Mouse (Mus musculus): ENCODE data around the gene Adarb2. TPM values are rescaled to one million over a fixed set of nuclear protein-coding genes. Genes with fewer than 3 reads are reported as not detected.

Adarb2 gene
- total and polyA plus RNA-seq, 3 experiments, result not detected

DNA sequence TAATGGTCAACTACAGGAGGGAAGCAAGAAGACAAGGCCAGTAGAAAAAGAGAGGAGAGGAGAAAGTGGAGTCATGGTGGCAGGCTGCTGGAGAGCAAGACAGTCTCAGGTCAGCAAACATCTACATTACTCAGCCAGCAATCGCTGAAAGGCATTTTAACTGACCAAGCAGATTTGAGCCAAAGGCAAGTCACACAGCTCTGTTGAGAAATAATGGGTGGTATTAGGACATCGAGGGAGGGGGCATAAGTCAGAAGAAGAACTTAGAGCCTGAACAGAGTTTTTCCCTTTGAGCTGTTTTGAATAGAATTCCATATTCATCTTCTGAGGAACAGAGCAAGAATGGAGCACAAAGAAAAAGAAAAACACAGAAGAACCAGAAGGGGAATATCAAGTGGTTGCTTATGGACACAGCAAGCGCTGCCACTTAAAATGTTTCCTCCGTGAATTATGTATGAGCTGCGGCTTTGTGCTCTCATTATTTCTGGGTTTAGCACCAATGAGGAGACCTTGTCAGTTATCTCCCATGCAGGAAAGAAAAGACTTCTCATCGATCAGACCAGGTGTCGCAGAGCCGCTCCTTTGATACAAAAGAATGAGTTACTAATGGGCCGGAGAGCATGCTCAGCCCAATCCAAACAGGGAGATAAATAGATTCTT lies 477.9 kb downstream of the Adarb2 start:
- Histone ChIP-seq H3K27ac (ENCODE audit: insufficient read depth, low read depth) (no peak overlapping the region), H3K4me2 (ENCODE audit: insufficient read depth, low read depth, poor library complexity, severe bottlenecking) (no peak overlapping the region), H3K79me2 (replicated peaks; ENCODE audit: control insufficient read depth, extremely low read depth, insufficient read depth, poor library complexity, severe bottlenecking) (no peaks in the 10 kb centered on the region), H3K9me3 (replicated peaks; ENCODE audit: low read length) (no peaks in the 10 kb centered on the region), H3K9ac (ENCODE audit: insufficient read depth, low read depth) (no peak overlapping the region), H3K36me3 (replicated peaks in 1 of 2; ENCODE audit: control insufficient read depth in 1 of 2, insufficient read depth in 1 of 2, low read length in 1 of 2) (no peaks in the 10 kb centered on the region), H3K4me1 (ENCODE audit: control insufficient read depth in 1 of 2, insufficient read depth in 2 of 2) (no peaks in the 10 kb centered on the region), H3K27me3 (replicated peaks) (no peaks in the 10 kb centered on the region), H3K4me3 (replicated peaks in 1 of 3; ENCODE audit: low read depth in 2 of 3, low read length in 2 of 3, poor library complexity in 1 of 3) (no peak overlapping the region)
- dilution Hi-C loops (cut with MboI; ENCODE audit: extremely low pct_ligation_motif_present, extremely low pct_unique_long_range_greater_than_20kb, low sequenced_read_pairs) (no loop called here), in situ Hi-C loops (cut with MboI; ENCODE audit: low pct_ligation_motif_present, low pct_unique_long_range_greater_than_20kb, low sequenced_read_pairs) (no loop called here)
- DNase-seq (ENCODE audit: extremely low read depth), result no peak
- TF ChIP-seq SIN3A (IDR thresholded peaks at IDR 0.05; ENCODE audit: low read length) (no peak), E2F4 (IDR thresholded peaks at IDR 0.05; ENCODE audit: insufficient replicate concordance, low read depth, low read length) (no peak), CHD1 (IDR thresholded peaks at IDR 0.05; ENCODE audit: low read depth, low read length) (no peak), ZC3H11A (IDR thresholded peaks at IDR 0.05; ENCODE audit: low read depth, low read length) (no peak), ETS1 (conservative IDR thresholded peaks at IDR 0.05; ENCODE audit: low read depth, low read length) (no peak), BHLHE40 (IDR thresholded peaks at IDR 0.05; ENCODE audit: low read depth, low read length) (no peak), HCFC1 (IDR thresholded peaks at IDR 0.05; ENCODE audit: low read depth, low read length) (no peak), KAT2A (IDR thresholded peaks at IDR 0.05; ENCODE audit: insufficient replicate concordance, low read length) (no peak), TCF12 (IDR thresholded peaks at IDR 0.05; ENCODE audit: low read depth, low read length) (no peak), NRF1 (IDR thresholded peaks at IDR 0.05; ENCODE audit: low read depth, low read length) (no peak), MXI1 (IDR thresholded peaks at IDR 0.05; ENCODE audit: low read depth, low read length) (no peak), MAZ (IDR thresholded peaks at IDR 0.05; ENCODE audit: low read depth, low read length) (no peak), MAX (IDR thresholded peaks at IDR 0.05; ENCODE audit: low read length) (no peak), NELFE (IDR thresholded peaks at IDR 0.05; ENCODE audit: low read depth, low read length) (no peak), SMC3 (IDR thresholded peaks at IDR 0.05; ENCODE audit: low read depth, low read length) (no peak), CHD2 (IDR thresholded peaks at IDR 0.05; ENCODE audit: low read length) (no peak), MEF2A (IDR thresholded peaks at IDR 0.05; ENCODE audit: borderline replicate concordance, low read depth, low read length) (no peak), PAX5 (IDR thresholded peaks at IDR 0.05; ENCODE audit: low read length) (no peak), ELF1 (IDR thresholded peaks at IDR 0.05; ENCODE audit: low read depth, low read length) (no peak)

DNA sequence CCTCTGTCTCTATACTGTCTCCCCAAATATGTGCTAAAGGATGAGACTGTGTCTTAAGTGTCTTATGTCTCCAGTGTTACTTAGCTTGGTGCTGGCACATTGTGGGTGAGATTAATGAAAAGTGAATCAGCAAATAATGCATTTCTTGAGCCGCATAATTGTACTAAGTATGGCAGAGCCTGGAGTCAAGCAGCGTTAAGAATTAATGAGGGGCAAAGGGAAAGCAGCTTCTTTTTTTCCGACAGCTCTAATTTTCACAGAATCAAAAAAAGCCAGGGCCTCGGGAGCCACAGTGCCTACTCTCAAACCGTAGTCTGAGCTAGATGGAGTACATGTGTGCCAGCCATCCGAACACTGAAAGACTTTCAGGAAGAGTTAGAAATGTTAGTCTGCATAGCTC lies 488.8 kb downstream of the Adarb2 start:
- Histone ChIP-seq H3K36me3 (replicated peaks in 1 of 2; ENCODE audit: control insufficient read depth in 1 of 2, insufficient read depth in 1 of 2, low read length in 1 of 2) (no peaks in the 10 kb centered on the region), H3K4me1 (ENCODE audit: control insufficient read depth in 1 of 2, insufficient read depth in 2 of 2) (peaks cover 0 to 4% of the 10 kb centered on the region in 2 experiments; a peak in 1 of 4 replicates), H3K27ac (ENCODE audit: insufficient read depth, low read depth) (no peak overlapping the region), H3K9me3 (replicated peaks; ENCODE audit: low read length) (no peaks in the 10 kb centered on the region), H3K9ac (ENCODE audit: insufficient read depth, low read depth) (no peak overlapping the region), H3K27me3 (replicated peaks) (no peaks in the 10 kb centered on the region), H3K4me3 (replicated peaks in 1 of 3; ENCODE audit: low read depth in 2 of 3, low read length in 2 of 3, poor library complexity in 1 of 3) (no peak overlapping the region), H3K79me2 (replicated peaks; ENCODE audit: control insufficient read depth, extremely low read depth, insufficient read depth, poor library complexity, severe bottlenecking) (no peaks in the 10 kb centered on the region), H3K4me2 (ENCODE audit: insufficient read depth, low read depth, poor library complexity, severe bottlenecking) (no peak overlapping the region)
- no peak for TF ChIP-seq KAT2A (IDR thresholded peaks at IDR 0.05; ENCODE audit: insufficient replicate concordance, low read length)
- no peak for TF ChIP-seq PAX5 (IDR thresholded peaks at IDR 0.05; ENCODE audit: low read length)
- no peak for TF ChIP-seq MXI1 (IDR thresholded peaks at IDR 0.05; ENCODE audit: low read depth, low read length)
- TF ChIP-seq ZC3H11A (IDR thresholded peaks at IDR 0.05; ENCODE audit: low read depth, low read length), result no peak
- no peak for TF ChIP-seq RCOR1 (conservative IDR thresholded peaks at IDR 0.05; ENCODE audit: low read depth, low read length)
- TF ChIP-seq UBTF (IDR thresholded peaks at IDR 0.05; ENCODE audit: low read depth, low read length), result no peak
- no peak for TF ChIP-seq ETS1 (conservative IDR thresholded peaks at IDR 0.05; ENCODE audit: low read depth, low read length)
- no peak for TF ChIP-seq GABPA (IDR thresholded peaks at IDR 0.05; ENCODE audit: insufficient replicate concordance, low read depth, low read length)
- no peak for TF ChIP-seq NELFE (IDR thresholded peaks at IDR 0.05; ENCODE audit: low read depth, low read length)
- no peak for TF ChIP-seq MAX (IDR thresholded peaks at IDR 0.05; ENCODE audit: low read length)
- TF ChIP-seq CTCF (conservative IDR thresholded peaks at IDR 0.05 in 1 of 2, IDR thresholded peaks at IDR 0.05 in 1 of 2; ENCODE audit: low read depth in 2 of 2, low read length in 2 of 2), result no peak
- no peak for TF ChIP-seq EP300 (IDR thresholded peaks at IDR 0.05; ENCODE audit: low read length)
- no peak for TF ChIP-seq MAFK (IDR thresholded peaks at IDR 0.05; ENCODE audit: insufficient replicate concordance, low read length)
- no peak for TF ChIP-seq SMC3 (IDR thresholded peaks at IDR 0.05; ENCODE audit: low read depth, low read length)
- TF ChIP-seq MAZ (IDR thresholded peaks at IDR 0.05; ENCODE audit: low read depth, low read length), result no peak
- DNase-seq (ENCODE audit: extremely low read depth), result no peak
- in situ Hi-C loops (cut with MboI; ENCODE audit: low pct_ligation_motif_present, low pct_unique_long_range_greater_than_20kb, low sequenced_read_pairs), result no loop called here
- dilution Hi-C loops (cut with MboI; ENCODE audit: extremely low pct_ligation_motif_present, extremely low pct_unique_long_range_greater_than_20kb, low sequenced_read_pairs), result no loop called here
